Mouse (Mus musculus) T-cell, adult 2 months (primary cell): ENCODE measurements around the gene Copb1.
"Not testable (repeated sequence)": the region's sequence is repeated elsewhere in the genome, so short reads cannot be mapped to it uniquely, and the experiment has no call there.

Experiments
- DNase-seq: peaks from one replicate; pipeline ENCODE4 v3.0.0; 2022; ENCODE audit warnings: low spot score

Gene Copb1

GRCm38 (mm10) chr7:114216908-114217307 lies 37.6 kb downstream of the Copb1 start:
- DNase-seq = no peak

DNA sequence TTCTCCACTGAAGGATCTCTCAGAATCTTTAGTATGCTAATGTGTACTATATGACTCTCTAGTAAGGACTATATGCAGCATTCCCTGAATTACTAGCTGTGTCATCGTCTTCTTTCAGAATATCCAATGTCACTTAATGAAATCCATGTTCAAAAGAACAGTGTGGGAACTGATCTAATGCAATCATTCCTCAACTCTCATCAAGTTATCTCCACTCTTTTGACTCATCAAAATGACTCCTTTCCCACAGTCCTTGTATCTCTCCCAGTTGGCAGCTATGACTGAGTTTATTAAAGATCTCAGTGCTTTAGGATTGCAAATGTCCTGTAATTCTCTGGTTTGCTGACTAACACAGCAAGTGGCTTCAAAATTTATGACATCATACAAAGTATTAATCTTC lies 40.1 kb downstream of the Copb1 start:
- no peak for DNase-seq

DNA sequence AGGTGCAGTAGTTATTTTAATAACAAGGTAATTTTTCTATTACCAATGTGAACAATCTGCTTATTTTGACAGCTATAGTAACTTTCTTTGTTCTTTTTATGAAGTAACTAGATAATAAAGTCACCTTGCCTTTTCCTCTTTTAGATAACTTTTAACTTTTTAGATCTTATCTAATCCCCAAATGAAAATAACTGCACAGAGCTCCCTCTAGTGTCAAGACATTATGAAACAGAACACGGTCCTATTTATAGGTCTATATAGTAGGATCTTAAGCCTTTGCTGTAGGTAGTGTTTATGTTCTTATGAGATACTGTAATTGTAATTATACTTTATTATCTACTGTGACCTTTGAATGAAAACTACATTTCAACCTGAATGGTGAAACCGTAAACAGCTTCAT lies 41.0 kb downstream of the Copb1 start:
- peak; percentile 18 for DNase-seq

GRCm38 (mm10) chr7:114210618-114211017 lies 43.9 kb downstream of the Copb1 start:
- peak; percentile 39 for DNase-seq

- DNase-seq = peak; percentile 43
These were observed 44.7 kb downstream of the Copb1 start for GRCm38 (mm10) chr7:114209841-114210240.

- no peak for DNase-seq
These were observed 50.8 kb downstream of the Copb1 start for GRCm38 (mm10) chr7:114203491-114204359.

GRCm38 (mm10) chr7:114202972-114203404 lies 51.5 kb downstream of the Copb1 start:
- DNase-seq = no peak

DNA sequence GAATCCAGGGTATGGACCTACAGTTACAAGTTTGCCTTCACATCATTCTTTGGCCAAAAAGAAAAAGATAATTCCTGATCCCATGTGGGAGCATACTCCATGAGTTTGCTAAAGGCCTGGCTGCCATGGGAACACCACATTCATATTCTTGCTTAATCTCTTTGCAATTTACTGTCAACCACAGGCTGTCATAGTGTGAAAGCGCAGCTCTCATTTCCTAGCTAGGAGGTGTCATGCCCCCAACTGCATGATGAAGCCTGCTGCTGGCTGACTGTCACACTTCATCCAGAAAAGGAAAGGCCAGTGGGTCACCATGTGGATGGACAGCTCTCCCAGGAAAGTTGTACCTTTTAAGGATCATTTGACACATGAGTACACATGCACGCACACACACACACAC lies 53.9 kb downstream of the Copb1 start:
- no peak for DNase-seq

DNA sequence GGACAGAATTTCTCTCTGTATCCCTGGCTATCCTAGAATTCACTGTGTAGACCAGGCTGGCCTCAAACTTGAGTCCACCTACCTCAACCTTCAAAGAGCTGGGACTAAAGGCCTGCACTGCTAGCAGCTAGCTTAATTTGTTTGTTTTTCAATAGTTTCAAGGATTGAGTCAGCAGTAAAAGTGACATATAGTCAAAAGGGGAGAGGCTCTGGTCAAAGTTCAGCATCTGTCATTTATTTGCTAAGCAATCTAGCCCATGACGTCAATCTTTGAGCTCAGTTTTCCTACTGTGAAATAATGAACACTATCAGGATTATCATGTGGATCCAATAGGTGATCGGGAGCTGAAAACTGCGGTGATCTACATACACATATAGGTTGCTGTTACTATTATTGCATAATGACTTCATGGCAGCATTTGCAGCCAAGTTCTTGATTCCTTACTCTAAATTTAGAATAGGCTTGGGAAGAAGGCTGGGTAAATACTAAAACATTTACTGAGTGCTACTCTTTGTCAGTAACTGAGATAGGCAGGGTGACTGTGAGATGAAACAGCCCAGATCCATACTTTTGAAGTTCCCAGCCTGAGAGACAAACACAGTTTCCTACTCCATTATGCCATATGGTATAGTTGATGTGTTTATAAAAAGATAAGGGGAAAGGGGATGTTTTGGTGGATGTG lies 54.9 kb downstream of the Copb1 start:
- DNase-seq = no peak

DNA sequence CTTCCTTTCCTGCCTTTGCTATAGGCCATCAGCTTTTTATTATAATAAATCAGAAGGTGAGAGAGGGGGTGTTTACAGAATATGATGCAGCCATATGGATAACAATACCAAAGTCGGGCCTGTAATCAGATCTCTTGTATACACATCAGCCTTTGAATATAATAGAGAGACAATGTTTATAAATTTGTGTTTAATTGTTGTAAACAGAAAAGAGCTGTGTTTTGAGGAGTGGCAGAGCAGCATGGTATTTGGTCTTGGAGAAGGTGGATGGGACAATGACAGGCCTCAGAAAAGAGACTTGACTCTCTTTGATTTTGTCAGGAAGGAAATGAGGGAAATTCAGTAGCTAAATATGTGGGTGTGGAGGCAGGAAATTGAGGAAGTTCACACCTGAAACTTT lies 56.3 kb downstream of the Copb1 start:
- no peak for DNase-seq

DNA sequence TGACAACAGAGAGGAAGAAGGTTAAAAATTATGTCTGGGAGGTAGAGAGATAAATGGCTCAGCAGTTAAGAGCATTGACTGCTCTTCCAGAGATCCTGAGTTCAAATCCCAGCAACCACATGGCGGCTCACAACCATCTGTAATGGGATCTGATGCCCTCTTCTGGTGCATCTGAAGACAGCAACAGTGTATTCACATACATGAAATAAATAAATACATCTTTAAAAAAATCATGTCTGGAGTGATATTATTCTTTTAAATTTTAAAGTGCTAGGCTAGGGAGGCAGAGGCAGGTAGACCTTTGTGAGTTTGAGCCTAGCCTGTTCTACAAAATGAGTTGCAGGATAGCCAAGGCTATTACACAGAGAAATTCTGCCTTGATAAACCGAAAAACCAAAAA lies 57.9 kb downstream of the Copb1 start:
- not testable (repeated sequence) for DNase-seq

DNA sequence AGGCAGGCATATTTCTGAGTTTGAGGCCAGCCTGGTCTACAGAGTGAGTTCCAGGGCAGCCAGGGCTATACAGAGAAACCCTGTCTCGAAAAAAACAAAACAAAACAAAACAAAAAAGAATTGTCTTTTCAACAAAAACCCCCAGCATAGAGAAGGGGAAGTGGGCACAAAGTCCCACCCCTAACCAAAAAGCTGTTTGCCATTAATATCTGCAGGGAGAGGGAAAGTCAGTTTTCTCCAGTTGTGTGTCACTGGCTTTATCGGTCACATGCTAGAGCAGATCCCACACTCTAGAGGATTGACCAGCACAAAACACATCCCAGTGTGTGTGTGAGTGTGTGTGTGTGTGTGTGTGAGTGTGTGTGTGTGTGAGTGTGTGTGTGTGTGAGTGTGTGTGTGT lies 59.7 kb downstream of the Copb1 start:
- DNase-seq = not testable (repeated sequence)

- DNase-seq = no peak
These were observed 60.3 kb downstream of the Copb1 start for GRCm38 (mm10) chr7:114194224-114194623.

GRCm38 (mm10) chr7:114193284-114194067 lies 61.0 kb downstream of the Copb1 start:
- DNase-seq = no peak

DNA sequence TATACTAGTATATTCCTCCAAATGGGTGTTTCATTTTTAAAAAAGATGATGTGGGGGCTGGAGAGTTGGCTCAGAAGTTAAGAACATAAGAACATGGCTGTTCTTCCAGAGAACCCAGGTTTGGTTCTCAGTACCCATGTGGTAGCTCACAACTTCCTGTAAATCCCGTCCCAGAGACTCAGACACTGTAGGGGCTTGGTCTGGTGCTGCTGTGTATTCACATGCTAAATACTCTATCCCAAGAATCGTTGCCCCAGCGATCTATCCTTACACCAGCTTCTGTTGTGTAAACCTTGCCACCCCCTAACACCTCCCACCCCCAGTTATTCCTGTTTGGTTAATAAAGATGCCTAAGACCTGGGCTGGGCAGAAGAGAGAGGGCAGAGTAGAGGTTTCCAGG lies 61.9 kb downstream of the Copb1 start:
- DNase-seq = no peak

DNA sequence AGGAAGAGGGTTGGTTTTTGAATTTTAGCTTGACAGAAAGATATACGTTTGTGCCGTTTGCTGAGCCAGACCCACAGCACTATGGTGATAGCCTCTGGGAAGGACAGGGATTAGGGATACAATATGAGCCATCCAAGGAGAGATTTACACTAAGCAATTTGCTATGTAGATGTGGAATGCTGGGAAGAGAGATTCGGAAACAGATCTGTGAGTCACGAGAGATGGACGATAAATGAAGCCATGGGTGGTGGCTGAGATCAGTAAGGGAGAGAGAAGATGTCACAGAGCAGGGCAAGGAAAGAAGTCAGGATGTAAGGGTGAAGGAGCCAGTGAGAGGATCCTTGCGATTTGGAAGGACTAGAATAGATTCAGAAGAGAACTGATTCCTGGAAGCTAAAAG lies 71.1 kb downstream of the Copb1 start:
- no peak for DNase-seq

GRCm38 (mm10) chr7:114182708-114183107 lies 71.8 kb downstream of the Copb1 start:
- DNase-seq = no peak

- peak; percentile 17 for DNase-seq
These were observed 73.1 kb downstream of the Copb1 start for GRCm38 (mm10) chr7:114181391-114181790.

DNA sequence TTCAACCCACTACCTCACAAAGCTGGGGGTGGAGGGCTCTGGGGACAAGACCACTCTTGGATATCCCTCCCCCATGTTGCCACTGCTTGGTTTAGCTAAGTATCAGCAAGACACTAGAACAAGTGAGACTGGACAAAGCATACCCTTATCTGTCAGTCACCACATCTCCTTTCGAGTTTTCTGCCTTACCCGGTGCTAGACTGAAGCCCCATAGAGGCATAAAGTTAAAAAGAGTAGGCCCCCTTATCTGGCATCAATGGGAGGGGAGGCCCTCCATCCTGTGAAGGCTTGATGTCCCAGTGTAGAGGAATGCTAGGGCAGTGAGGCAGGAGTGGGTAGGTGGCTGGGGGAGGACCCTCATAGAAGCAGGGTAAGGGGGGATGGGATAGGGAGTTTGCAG lies 77.9 kb downstream of the Copb1 start:
- no peak for DNase-seq

DNA sequence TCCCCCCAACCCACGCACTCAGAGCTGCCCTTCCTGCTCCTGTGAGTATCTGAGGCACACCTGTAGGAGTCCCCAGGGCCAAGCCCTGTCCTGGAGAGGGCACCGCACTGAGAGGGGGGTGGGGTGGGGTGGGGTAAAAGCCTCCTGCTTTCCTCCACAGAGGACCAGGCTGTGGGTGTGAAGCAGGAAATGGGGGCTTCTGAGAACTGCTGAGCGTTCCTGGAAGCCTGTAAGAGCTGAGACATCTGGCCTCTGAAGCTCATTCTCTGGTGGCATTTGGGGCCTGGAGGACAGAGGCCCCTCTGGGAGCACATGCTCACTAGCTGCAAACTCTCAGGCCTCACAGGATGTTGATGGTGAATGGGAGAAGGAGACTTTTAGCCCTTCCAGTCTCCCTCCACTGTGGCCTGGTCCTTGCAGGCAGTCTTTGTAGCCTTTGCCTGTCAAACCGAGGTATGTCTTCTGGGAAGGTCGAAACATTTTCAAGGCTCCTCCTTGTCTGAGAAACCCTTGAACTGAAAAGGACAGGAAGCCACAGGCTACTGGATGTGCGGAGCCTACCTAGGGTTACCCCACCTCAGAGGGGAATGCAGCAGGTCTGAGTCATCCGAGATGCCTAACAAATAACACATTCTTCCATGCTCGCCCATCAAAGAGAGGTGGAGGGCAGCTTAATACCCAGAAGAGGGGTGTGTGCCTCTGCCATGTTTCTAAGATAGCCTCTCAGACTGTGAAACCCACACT lies 83.0 kb downstream of the Copb1 start:
- DNase-seq = peak; percentile 51

DNA sequence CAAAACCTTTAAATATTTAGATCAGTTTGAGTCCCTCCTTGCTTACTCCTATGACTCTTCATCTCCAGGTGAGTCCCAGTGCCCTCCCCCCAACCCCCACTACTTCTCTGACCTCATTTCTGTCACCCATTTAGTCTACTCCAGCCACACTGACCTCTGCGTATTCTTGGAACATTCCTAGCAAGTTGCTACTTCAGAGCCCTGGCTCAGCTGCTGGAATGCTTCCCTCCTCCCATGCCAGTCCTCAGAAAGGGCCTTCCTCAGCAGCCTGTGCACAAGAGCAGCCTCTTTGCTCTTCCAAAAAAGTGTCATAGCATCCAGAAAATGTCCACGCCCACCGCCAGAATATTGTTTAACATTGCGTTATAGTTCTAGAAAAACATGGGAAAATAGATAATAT lies 84.5 kb downstream of the Copb1 start:
- no peak for DNase-seq

DNA sequence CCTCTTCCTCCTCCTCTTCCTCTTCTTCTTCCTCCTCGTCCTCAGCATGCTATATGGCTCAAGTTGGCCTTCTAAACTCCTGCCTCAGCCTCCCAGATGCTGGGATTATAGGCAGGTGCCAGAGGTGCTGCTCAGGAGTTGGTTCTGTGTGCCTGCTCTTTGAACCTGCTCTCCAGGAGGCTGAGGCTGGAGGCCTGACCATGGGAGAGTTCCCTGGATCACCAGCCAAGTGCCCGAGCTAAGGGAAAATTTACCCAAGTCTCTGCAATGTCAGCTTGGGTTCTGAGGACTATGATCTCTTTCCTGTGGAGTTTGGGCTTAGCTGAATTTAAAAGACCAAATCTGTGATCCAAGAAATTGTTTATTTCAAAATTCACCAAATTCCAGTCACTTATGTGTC lies 85.1 kb downstream of the Copb1 start:
- DNase-seq = no peak
